Mouse (Mus musculus) 3134 (cell line): ENCODE measurements around the gene Cryl1.

Source experiments
- DNase-seq: peaks from one replicate; pipeline ENCODE4 v3.0.0-alpha.2; 2011; ENCODE audit warnings: low spot score; ENCODE audit not compliant: insufficient read length; ENCODE audit errors: extremely low read depth

Gene Cryl1

GRCm38 (mm10) chr14:57375205-57375604 lies 23.1 kb downstream of the Cryl1 start:
- DNase-seq: no peak

- DNase-seq: peak; percentile 7
These were observed 25.8 kb downstream of the Cryl1 start for GRCm38 (mm10) chr14:57372348-57373102.

GRCm38 (mm10) chr14:57367327-57367726 lies 31.0 kb downstream of the Cryl1 start:
- DNase-seq: no peak

DNA sequence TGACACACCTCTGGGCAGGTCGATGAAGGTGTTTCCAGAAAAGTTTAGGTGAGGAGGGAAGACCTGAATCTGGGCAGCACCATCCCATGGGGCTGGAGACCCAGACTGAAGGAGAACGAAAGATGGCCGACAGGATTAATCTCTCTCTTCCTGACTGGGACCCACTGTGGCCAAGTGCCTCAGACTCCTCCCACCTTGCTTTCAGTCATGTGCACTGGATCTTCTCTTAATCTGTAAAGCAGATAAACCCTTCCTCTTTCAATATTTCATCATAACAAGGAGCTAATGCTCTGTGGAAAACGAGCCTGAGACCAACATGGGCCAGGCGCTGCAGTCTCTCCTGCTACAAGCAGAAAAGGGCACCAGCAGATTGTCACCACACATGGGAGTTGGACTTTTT lies 31.6 kb downstream of the Cryl1 start:
- DNase-seq: no peak

GRCm38 (mm10) chr14:57365341-57365740 lies 33.0 kb downstream of the Cryl1 start:
- peak; percentile 21 for DNase-seq

DNA sequence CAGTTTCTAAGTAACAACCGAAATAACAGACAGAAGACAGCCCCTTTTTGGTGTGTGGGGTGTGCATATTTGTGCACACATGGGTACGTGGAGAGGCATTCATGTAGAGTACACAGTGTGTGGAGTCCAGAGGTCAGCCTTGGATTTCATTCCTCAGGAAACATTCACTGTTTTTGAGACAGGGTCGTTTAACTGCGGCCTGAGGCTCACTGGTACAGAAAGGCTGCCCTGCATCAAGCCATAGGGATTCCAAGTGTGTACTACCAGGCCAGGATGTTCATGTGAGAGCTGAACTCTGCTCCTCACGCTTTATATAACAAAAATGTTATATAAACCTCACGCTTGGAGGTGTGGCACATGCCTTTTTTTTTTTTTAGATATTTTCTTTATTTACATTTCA lies 34.5 kb downstream of the Cryl1 start:
- no peak for DNase-seq

GRCm38 (mm10) chr14:57362726-57363660 lies 35.3 kb downstream of the Cryl1 start:
- no peak for DNase-seq

DNA sequence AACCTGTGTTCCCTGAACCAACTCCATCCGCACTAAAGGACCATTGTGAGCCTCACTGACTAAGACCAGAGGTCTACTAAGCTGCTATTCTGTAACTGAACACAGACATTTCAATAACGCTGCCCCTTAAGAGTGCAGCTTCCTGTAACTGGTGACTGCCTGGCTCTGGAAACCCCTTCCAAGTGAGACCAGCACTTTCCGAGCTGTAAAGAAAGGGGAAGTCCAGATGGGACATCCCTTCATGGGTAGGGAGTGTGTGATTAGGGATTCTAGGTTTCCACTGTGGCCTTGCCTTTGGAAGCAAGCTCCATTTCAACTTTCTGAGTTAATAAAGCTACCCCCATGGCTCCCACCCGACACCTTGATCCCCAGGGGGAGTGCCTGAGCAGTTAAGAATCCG lies 41.3 kb downstream of the Cryl1 start:
- no peak for DNase-seq

DNA sequence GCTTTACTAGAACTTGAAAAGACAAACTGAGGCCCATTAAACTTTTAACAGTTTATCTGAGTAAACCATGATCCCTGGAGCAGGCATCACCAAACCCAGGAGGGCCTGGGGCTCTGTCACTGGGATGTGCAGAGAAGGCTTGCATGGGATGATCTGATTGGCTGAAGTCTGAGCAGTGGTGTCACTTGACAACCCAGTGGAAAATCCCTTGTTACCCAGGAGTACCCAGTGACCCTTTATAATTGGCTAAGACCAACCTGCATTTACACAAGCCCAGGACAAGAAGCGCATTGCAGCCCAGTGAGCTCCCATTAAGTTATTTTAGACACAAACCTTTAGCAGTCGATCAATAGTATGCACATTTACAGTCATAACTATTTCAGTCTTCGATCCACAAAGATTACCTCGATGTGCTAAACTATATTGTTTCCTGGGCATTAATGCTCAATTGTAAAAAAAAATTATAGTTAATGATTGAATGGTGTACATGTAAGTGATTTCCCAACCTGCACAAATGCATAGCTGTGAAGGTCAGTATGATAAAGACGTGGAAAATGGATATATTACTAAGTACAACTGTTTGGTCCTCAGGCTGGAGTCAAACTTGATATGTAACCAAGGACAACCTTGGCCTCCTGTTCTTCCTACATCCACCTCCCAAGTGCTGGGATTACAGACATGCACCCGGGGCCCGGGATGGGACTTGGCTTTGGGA lies 46.7 kb downstream of the Cryl1 start:
- DNase-seq: no peak

DNA sequence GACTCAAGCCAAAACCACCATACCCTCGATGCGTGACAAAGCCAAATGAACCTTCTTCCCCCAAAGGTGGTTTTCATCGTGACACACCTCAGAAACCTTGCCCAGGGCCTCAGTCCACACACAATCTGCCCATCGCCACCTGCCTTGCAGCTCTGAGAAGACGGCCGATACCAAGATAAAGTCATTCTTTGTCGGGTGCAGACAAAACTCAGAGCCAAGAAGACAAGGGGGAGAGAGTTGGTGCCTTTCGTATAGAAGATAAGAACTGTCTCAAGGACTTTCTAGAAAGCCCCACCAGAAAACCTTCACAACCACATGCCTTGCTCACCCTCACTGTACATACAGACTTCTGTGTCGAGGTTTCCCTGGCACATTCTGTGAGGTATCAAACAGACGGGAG lies 48.4 kb downstream of the Cryl1 start:
- no peak for DNase-seq

DNA sequence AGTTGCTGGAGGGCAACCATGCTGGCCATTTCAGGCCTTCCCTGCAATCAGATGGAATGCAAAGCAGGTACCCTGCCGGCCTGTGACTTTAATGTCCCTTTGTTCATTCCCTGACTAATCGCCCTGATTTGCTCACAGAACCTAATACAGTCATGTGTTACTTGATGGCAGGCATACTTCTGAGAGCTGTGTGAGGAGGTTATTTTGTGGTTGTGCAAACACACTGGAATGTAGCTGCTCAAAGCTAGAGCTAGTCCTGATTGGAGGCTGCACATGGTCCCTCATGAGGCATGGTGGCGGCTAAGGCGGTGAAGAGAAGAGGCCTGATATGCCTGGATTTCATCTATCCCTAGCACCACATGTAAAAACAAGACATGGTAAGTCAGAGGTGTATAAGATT lies 50.2 kb downstream of the Cryl1 start:
- DNase-seq: no peak

DNA sequence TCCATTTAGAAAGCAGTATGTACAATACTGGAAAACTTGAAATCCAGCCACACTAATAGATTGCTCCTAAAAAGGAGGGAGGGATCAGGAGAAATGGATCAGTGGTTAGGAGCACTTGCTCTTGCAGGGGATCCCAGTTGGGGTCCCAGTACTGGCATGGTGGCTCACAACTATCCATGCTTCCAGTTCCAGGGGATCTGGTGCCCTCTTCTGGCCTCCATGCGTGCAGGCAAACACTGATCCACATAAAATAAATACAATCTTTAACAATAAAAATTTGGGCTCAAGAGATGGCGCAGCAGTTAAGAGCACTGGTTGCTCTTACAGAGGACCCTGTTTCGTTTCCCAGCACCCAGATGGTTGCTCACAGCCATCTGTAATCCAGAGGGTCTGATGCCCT lies 52.2 kb downstream of the Cryl1 start:
- no peak for DNase-seq

- no peak for DNase-seq
These were observed 53.4 kb downstream of the Cryl1 start for GRCm38 (mm10) chr14:57344781-57345492.

DNA sequence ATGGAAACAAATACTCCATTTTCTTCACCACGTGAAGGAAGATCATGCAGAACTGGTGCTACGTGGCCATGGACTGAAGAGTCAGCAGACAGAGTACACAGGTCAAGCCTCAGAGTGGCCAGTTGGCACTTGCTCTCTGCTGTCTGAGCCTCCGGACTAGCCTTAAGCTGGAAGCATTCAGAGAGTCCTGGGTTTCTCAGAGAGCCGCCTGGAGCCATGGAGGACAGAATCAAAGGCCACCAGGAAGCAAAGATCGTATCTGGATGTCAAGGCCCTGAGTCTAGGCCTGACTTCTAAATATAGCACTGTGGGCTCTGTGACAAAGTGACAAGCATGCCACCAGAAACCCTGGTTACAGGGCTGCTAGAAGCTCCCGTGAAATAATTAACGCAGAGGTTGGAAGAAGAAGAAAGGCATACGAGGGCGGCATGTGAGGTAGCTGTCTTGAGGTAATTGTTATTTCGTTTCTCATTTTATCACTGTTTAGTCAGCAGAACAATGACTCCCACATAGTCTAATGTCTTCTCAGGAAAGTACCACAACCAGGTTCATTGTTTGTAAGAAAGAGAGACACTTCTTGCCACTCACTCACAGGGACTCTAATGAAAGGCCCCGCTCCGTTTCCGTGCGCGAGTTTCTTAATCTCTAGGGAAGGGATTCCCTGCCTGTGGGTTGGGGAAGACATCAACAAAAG lies 55.1 kb downstream of the Cryl1 start:
- DNase-seq: no peak

- no peak for DNase-seq
These were observed 55.8 kb downstream of the Cryl1 start for GRCm38 (mm10) chr14:57342316-57343055.

DNA sequence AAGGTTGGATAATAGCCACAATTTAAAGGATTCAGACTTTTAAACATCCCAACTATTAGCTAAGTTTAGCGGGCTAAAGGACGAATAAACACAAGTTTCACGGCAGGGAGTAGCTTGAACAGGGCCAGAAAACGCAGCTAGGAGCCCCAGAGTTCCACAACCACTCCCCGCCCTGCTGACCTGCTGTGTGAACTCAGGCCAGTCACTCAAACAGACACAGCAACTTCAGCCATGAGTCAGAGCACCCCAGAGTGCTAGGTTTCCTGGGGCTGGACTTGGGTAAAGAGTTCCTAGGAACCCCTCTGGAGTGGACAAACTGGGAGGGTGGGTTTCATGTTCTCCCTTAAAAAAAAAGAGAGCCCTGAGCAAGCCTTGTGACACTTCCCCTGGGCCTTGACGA lies 59.7 kb downstream of the Cryl1 start:
- DNase-seq: no peak

DNA sequence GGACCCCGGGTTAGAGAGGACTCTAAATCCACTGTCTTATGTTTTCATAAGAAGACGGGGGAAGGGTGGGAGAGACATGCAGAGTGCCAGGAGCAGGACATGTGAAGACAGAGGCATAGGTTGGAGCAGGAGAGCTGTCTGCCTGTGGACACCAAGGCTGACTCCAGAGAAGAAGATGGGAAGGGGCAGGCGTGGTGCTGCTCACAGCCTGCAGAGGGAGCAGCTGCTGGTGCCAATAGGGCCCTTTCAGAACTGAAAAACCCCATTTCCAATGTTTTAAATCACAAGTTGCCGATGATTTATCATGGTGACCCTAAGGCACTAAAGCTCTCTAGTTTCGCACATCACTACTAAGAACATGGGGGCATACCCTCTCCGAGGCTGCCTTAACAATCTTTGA lies 63.5 kb downstream of the Cryl1 start:
- DNase-seq: no peak

GRCm38 (mm10) chr14:57332503-57332902 lies 65.8 kb downstream of the Cryl1 start:
- DNase-seq: no peak

GRCm38 (mm10) chr14:57331097-57331496 lies 67.2 kb downstream of the Cryl1 start:
- DNase-seq: no peak
